Mouse (Mus musculus) retina, postnatal 7 days (tissue): Measurements from ENCODE around the gene Timm13.

Experiments used
- DNase-seq: peaks from one replicate; pipeline ENCODE4 v3.0.0-alpha.2; 2012; ENCODE audit warnings: low read depth, low spot score

Gene Timm13

GRCm38 (mm10) chr10:80862305-80862704, 38.5 kb downstream of the Timm13 start:
- DNase-seq: no peak

GRCm38 (mm10) chr10:80858350-80858935, 42.3 kb downstream of the Timm13 start:
- no peak for DNase-seq

GRCm38 (mm10) chr10:80857848-80858247, 42.9 kb downstream of the Timm13 start:
- DNase-seq: no peak

GRCm38 (mm10) chr10:80857386-80857785, 43.4 kb downstream of the Timm13 start:
- DNase-seq: no peak

- DNase-seq: no peak
Measured at GRCm38 (mm10) chr10:80856908-80857307, 43.9 kb downstream of the Timm13 start.

GRCm38 (mm10) chr10:80856267-80856666, 44.5 kb downstream of the Timm13 start:
- DNase-seq: no peak

GRCm38 (mm10) chr10:80855749-80856073, 45.1 kb downstream of the Timm13 start:
- no peak for DNase-seq

- DNase-seq: peak; percentile 94
Measured at GRCm38 (mm10) chr10:80854913-80855748, 45.6 kb downstream of the Timm13 start, which contains the start of the genes Lsm7 and Sppl2b. Lsm7 (minus strand) TSS chr10:80855209. Sppl2b (plus strand) TSS chr10:80855275.
